Mouse (Mus musculus) liver, postnatal 0 days (tissue): ENCODE results near the gene Plaa. TPM values are rescaled to one million over a fixed set of nuclear protein-coding genes. Genes with fewer than 3 reads are reported as not detected.
A peak's percentile ranks its signal among the peaks of the same experiment; 100 is the strongest.

Experiments
- ATAC-seq: fragments of 200-750 bp; cut with Nextera tagmentation; 2 replicates; pipeline ENCODE4 v1.8.0; 2017; ENCODE audit warnings: mild to moderate bottlenecking, moderate library complexity
- DNase-seq: peaks from one replicate; pipeline ENCODE4 v3.0.0-alpha.2; 2016
- H3K27ac ChIP-seq: fragments of 300-500 bp; sonication (generic); 2 replicates; pipeline ENCODE4 v1.5.1; 2014; ENCODE audit warnings: antibody characterized with exemption, moderate library complexity, mild to moderate bottlenecking, low read depth
- H3K27me3 ChIP-seq: fragments of 300-500 bp; sonication (generic); 2 replicates; pipeline ENCODE4 v1.6.1; 2014; ENCODE audit warnings: low read length, control low read depth, mixed read lengths; ENCODE audit not compliant: insufficient read depth
- H3K36me3 ChIP-seq: fragments of 300-500 bp; sonication (generic); replicated peaks from 2 replicates; pipeline ENCODE4 v1.6.1; 2014; ENCODE audit warnings: mild to moderate bottlenecking, control low read depth, low read length, moderate library complexity, mixed read lengths; ENCODE audit not compliant: insufficient read depth
- H3K4me1 ChIP-seq: fragments of 300-500 bp; sonication (generic); 2 replicates; pipeline ENCODE4 v1.6.1; 2014; ENCODE audit warnings: antibody characterized with exemption, mild to moderate bottlenecking, control low read depth; ENCODE audit not compliant: insufficient read depth
- H3K4me2 ChIP-seq: fragments of 300-500 bp; sonication (generic); 2 replicates; pipeline ENCODE4 v1.6.1; 2014; ENCODE audit warnings: low read depth, mild to moderate bottlenecking, low read length, moderate library complexity, mixed read lengths
- H3K4me3 ChIP-seq: fragments of 300-500 bp; sonication (generic); 2 replicates; pipeline ENCODE4 v1.5.1; 2014; ENCODE audit warnings: low read depth, low read length
- H3K9ac ChIP-seq: fragments of 300-500 bp; sonication (generic); replicated peaks from 2 replicates; pipeline ENCODE4 v1.6.1; 2014; ENCODE audit warnings: mild to moderate bottlenecking, moderate library complexity
- H3K9me3 ChIP-seq: fragments of 300-500 bp; sonication (generic); 2 replicates; pipeline ENCODE4 v1.6.1; 2016; ENCODE audit warnings: mild to moderate bottlenecking, control low read depth, low read length, mixed read lengths
- CTCF ChIP-seq: sonication (generic); IDR thresholded peaks from 2 replicates; pipeline ENCODE4 v1.5.1; 2016; ENCODE audit warnings: antibody characterized with exemption, low read depth
- EP300 ChIP-seq: IDR thresholded peaks from 2 replicates; pipeline ENCODE4 v1.6.1; 2016; ENCODE audit warnings: antibody characterized with exemption, low read depth, mild to moderate bottlenecking
- WGBS: fragments of 180-500 bp; shearing (Covaris S2); extraction: QIAGEN DNeasy Blood & Tissue Kit; methylation state at CpG from one replicate; pipeline ENCODE4 v1.1.7; 2014; ENCODE audit not compliant: insufficient replicate concordance; 5-methylcytosine and 5-hydroxymethylcytosine counted together
- polyA plus RNA-seq: library from polyadenylated mRNA; unstranded; fragments of >200 nt; fragmentation: Nextera tagmentation; extraction: Ambion mirVana; gene quantifications from 2 replicates; pipeline ENCODE4 v1.2.1, GENCODE M21; 2015

Plaa gene
- polyA plus RNA-seq, 1 experiment from 2014 or later = 27.7 TPM

DNA sequence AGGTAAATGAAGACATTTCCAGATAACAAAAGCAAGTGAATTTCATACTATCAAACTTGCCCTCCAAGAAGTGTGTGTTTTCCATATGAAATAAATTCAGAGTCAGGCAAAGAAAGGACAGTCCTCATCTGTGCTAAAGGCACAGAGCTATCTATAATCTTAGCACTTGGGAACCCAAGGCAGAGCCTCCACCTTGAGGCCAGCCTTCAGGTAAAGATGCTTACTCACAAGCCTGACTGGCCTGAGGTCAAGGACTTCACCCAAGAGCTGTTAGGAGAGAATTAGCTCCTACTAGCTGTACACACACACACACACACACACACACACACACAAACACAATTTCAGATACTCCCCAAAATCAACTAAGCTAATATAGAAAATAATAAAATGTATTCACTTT lies 10.3 kb downstream of the Plaa start:
- H3K9ac ChIP-seq = no peak overlapping the region
- no peak for DNase-seq

DNA sequence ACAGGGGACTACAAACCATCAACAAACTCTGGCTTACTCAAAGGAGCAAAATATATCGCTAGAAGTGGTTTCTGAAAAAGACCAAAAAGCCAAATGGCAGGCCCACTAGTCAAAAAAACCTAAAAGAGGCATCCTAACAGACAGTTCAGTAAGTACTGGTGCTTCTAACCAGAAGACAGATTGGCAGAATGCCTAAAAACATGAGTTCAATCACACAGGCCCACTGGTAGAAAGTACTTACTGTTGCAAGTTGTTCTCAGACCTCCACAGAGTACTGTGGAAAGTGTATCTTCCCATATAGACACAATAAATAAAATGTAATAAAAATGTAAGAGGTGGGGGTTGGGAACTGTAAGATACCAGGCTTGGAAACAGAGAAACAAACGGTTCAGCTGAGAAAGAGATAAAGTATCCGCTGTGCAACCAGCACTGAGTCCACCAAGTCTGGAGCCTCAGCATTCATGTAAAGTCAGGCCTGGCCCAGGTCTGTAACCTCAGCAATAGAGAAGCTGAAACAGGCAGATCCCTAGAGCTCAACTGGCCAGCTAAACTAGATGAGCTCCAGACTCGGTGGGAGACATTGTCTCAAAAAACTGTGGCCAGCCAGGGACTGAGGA lies 11.2 kb downstream of the Plaa start:
- no peak overlapping the region for H3K4me3 ChIP-seq
- DNase-seq (no peak), ATAC-seq (no peak)
- 46% methylated on average over 4 of the region's 4 CpGs for WGBS
- TF ChIP-seq CTCF (no peak), EP300 (no peak)
- H3K4me1 ChIP-seq = peaks cover 12% of the 10 kb centered on the region
- H3K27me3 ChIP-seq = no peaks in the 10 kb centered on the region
- peak overlapping the region; percentile 16 for H3K9ac ChIP-seq
- H3K4me2 ChIP-seq = no peak overlapping the region
- no peaks in the 10 kb centered on the region for H3K9me3 ChIP-seq
- peaks cover 3% of the 10 kb centered on the region; the same call in 1 of the 2 replicates for H3K36me3 ChIP-seq
- H3K27ac ChIP-seq = peak overlapping the region; percentile 11; the same call in 1 of the 2 replicates

More for the DNA sequence above, 10.3 kb downstream of the Plaa start:
- H3K27me3 ChIP-seq = no peaks in the 10 kb centered on the region
- no peaks in the 10 kb centered on the region for H3K9me3 ChIP-seq
- H3K4me1 ChIP-seq = peaks cover 12% of the 10 kb centered on the region
- no peak overlapping the region for H3K27ac ChIP-seq
- H3K4me2 ChIP-seq = no peak overlapping the region
- no peak for TF ChIP-seq CTCF
- TF ChIP-seq EP300 = no peak
- 0 out of 2 replicates have a peak, but pooled peaks cover 1% of the 10 kb centered on the region for H3K36me3 ChIP-seq
- no peak for ATAC-seq
- H3K4me3 ChIP-seq = no peak overlapping the region

DNA sequence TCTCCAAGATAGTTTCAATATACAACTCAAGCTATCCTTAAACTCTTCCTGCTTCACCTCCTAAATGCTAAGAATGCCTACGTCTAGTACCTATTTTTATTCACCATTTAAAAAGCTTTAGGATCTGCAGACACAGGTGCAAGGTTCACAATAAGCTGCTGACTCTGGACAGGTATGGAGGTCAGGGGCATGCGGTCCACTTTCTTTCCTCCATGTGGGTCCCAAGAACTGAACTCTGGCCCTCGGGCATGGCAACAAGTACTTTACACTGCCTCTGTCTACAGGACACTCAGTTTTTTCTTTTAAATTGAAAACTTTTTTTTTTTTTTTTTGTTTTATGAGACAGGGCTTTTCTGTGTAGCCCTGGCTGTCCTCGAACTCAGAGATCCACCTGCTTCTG lies 30.4 kb downstream of the Plaa start:
- no peak overlapping the region for H3K9ac ChIP-seq
- no peak overlapping the region for H3K4me3 ChIP-seq
- 92% methylated on average over 4 of the region's 4 CpGs for WGBS
- no peak for DNase-seq
- H3K4me2 ChIP-seq = no peak overlapping the region
- peaks cover 29% of the 10 kb centered on the region for H3K36me3 ChIP-seq
- no peak for TF ChIP-seq CTCF
- TF ChIP-seq EP300 = no peak
- no peaks in the 10 kb centered on the region for H3K27me3 ChIP-seq
- H3K9me3 ChIP-seq = no peaks in the 10 kb centered on the region
- ATAC-seq = no peak
- H3K27ac ChIP-seq = no peak overlapping the region
- H3K4me1 ChIP-seq = no peaks in the 10 kb centered on the region

DNA sequence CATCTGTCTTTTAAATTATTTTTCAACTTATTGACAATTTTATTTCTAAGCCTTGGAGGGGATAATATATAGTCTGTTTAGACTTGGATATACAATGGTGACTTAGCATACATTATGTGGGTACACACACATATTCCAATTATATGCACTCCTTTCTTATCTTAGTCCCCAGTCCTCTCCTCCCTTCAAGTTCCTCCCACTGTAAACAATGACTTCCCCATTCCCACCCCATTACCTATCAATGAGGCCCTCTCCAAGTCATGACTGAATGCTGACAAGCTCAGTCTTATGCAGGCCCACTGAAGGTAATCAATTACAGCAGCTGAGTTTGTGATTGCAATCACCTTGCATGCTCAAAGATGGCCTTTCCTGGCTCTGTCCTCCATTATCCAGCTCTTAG lies 38.7 kb downstream of the Plaa start:
- DNase-seq = no peak
- Histone ChIP-seq H3K4me3 (no peak overlapping the region), H3K4me2 (no peak overlapping the region), H3K36me3 (peaks cover 12% of the 10 kb centered on the region), H3K27ac (no peak overlapping the region), H3K9ac (no peak overlapping the region), H3K4me1 (peaks cover 10% of the 10 kb centered on the region), H3K27me3 (no peaks in the 10 kb centered on the region), H3K9me3 (no peaks in the 10 kb centered on the region)
- ATAC-seq = no peak
- TF ChIP-seq EP300 (no peak), CTCF (no peak)

DNA sequence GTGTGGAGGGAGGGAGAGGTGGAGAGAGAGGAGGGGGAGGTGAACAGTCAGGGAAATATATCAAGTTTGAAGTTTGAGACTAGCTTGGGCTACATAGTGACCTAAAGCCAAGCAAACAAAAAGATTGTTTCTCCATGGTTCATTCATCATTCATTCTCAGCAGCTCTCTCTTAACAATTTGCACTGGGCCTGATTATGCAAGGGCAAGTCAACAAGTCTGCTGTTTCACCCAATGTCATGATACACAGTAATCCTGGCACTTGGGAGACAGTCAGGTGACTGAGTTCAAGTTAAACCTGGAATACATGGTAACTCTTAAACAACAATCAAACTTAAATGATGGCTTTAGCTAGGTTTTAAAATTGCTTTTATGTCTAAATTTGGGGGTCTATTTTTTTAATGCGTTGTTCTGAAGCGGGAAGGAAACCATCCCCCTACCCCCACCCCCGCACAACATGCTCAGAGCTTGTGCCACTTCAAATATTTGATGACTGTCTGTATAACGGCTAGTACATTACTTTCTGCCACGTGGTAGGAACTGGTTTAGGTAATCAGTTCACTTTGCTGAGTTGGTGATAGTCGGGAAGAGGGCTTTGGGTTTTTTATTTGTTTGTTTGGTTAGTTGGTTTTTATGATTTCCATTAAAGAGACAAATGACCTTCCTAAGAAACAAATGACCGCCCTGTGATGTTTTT lies 40.9 kb downstream of the Plaa start:
- WGBS = 61% methylated on average over 7 of the region's 7 CpGs
- no peak overlapping the region for H3K4me3 ChIP-seq
- H3K9me3 ChIP-seq = no peaks in the 10 kb centered on the region
- peaks cover 13% of the 10 kb centered on the region for H3K4me1 ChIP-seq
- ATAC-seq (peak; percentile 94), DNase-seq (peak; percentile 20)
- no peak overlapping the region for H3K9ac ChIP-seq
- H3K4me2 ChIP-seq = no peak overlapping the region
- H3K36me3 ChIP-seq = 0 out of 2 replicates have a peak, but pooled peaks cover 4% of the 10 kb centered on the region
- H3K27me3 ChIP-seq = no peaks in the 10 kb centered on the region
- H3K27ac ChIP-seq = peak overlapping the region; percentile 74
- TF ChIP-seq EP300 (0 out of 2 replicates have a peak, but pooled peaks have one; percentile 34), CTCF (no peak)

DNA sequence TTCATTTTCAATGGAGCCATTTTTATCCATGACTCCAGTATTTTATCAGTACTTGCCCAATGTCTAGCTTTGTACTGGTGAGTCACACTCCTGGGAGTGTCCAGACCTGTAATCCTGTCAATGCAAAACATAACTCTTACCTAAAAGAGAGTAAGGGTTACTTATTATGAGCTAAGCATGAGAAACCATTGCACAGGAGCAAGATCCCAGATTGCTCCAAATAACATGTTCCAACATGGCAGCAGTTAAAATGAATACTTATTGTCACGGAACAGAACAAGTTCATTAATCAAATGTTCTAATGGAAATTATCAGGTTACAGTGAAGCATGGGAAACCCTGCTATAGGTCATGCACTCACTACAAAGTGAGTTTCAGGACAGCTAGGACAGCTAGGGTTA lies 42.7 kb downstream of the Plaa start:
- Histone ChIP-seq H3K9ac (no peak overlapping the region), H3K27ac (no peak overlapping the region), H3K27me3 (no peaks in the 10 kb centered on the region), H3K9me3 (no peaks in the 10 kb centered on the region), H3K4me3 (no peak overlapping the region), H3K36me3 (no peaks in the 10 kb centered on the region), H3K4me1 (peaks cover 15% of the 10 kb centered on the region), H3K4me2 (no peak overlapping the region)
- TF ChIP-seq EP300 = no peak
- TF ChIP-seq CTCF = no peak
- no peak for DNase-seq
- ATAC-seq = no peak
- WGBS = 82% methylated on average over 1 of the region's 1 CpGs
